Mouse (Mus musculus): ENCODE measurements at regions not wholly inside any gene's neighbourhood (a gene's known extent, or its start where the extent isn't known, plus 50 kb on each side); places are given as distances from the start of the nearest gene placed in this dataset.

DNA sequence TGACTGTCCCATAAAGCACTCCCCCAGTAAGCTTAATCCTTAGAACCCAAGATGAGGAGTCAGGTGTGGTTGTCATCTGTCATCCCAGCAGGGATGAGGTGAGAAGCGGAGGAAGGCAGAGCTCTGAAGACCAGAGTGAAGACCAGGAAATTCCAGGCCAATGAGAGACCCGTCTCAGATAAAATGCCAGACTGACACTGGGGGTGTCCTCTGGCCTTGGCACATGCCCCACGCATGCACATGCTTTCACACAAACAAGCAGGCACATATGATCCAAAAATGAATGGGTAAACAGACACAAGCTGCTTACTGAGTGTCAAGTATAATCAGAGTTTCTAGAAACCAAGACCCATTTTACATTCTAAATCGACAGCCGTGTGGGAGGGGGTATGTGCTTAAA is 75.3 kb upstream of the Ercc4 start:
- TF ChIP-seq EP300 (IDR thresholded peaks at IDR 0.05; ENCODE audit: low read depth) (no peak), CTCF (IDR thresholded peaks at IDR 0.05; ENCODE audit: low read depth) (no peak)
